Mouse (Mus musculus) left cerebral cortex, adult 9 months (tissue): Measurements from ENCODE around the gene Slc6a1.

ENCODE experiments used
- DNase-seq, 2 experiments: peaks; one replicate each; pipeline ENCODE4 v3.0.0; 2022; ENCODE audit warnings: low spot score in 2 of 2

The Slc6a1 gene

DNA sequence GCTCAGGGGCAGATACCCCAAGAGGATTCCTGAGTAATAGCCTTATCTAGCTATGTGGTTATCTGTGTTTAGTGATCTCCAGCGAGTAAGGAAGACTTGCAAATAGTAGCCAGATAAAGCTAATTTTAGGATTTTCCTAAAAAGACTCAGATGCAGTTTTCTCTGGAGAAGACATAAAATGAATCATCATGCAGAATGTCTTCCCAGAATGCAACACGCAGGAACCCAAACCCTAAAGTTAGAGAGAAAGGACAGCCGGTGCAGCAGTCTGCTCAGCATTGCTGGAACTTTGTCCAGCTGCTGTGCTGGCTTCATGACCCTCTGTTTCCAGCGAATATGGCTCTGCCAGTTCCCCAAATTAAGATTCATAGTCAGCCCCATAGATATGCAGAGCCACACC lies 72.2 kb downstream of the Slc6a1 start:
- peak in 1 of 2 experiments; percentile 35 for DNase-seq

DNA sequence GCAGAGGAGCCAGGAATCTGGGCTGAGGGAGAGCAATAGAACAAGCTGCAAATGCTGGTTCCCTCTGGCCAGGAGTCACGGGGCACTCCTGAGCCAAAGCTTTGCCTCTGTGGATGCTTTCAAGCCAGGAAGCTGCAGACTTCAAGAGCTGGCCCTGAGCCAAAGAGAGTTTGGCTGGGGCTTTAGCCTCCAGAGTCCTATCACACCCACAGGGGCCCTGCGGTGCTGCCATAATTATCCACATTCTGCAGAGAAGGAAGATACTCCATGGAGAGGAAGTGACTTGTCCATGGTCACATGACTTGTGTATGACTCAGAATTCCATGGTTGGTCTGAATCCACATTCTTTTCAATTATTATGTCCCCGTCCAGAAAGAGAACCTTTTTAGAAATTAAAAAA lies 75.7 kb downstream of the Slc6a1 start:
- no peak for DNase-seq

GRCm38 (mm10) chr6:114362355-114362754 lies 79.9 kb downstream of the Slc6a1 start:
- no peak for DNase-seq

DNA sequence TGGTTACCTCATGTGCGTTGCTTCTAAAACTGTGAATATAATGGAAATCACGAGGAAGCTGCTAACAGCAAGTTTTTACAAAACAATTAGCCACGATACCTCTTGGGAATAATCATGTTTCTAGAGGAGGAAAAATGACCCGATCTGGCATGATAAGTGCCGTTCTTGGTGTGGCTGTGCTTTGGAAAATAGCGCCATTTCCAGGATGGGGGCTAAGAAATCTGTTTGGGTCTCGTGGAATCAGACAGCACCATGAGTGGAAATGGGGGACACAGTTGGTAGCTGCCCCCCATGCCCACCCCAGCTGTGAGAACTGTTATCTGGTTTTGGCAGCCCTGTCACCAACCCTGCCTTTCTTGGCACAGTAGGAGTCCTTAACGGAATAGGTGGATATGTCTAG lies 81.3 kb downstream of the Slc6a1 start:
- DNase-seq = no peak

DNA sequence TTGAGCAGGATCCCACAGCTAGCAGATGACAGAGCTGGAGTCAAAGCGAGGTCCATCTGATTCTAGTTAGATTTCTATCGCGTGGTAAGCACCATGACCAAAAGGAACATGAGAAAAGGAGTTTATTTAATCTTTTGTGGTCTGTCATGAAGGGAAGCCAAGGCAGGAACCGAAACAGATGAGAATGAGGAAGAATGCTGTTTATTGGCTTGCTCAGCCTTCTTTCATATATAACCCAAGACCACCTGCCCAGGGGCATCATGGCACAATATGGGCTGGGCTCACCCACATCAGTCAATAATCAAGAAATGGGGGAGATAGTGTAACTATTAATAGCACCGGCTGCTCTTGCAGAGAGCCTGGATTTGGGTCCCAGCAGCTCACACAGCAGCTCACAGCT lies 82.3 kb downstream of the Slc6a1 start:
- no peak for DNase-seq

DNA sequence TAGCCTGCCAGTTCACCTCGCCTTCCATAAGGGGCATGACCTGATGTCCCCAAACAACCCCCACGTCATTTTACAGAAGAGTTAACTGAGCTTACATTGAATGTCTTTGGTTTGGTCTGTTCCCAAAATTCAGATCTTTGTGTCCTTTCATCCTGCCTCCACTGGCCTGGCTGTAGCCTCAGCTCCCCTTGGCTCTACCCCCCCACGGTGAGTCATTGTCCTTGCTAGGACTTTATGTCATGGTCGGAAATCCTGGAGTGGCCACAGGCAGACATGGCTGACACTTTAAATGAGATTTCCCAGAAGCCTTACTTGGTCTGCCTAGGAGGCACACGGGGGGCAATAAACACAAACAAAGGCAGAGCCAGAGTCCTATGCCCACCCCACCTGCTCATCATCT lies 83.8 kb downstream of the Slc6a1 start:
- DNase-seq = no peak
